Mouse (Mus musculus) lung, postnatal 0 days (tissue): ENCODE data around the gene Rnf144b. TPM values are rescaled to one million over a fixed set of nuclear protein-coding genes. Genes with fewer than 3 reads are reported as not detected.
A peak's percentile ranks its signal among the peaks of the same experiment; 100 is the strongest.

ENCODE experiments used
- ATAC-seq: fragments of 200-750 bp; cut with Nextera tagmentation; 2 replicates; pipeline ENCODE4 v1.8.0; 2017; ENCODE audit warnings: moderate library complexity
- DNase-seq: peaks from one replicate; pipeline ENCODE4 v3.0.0-alpha.2; 2016; ENCODE audit warnings: low spot score
- H3K27ac ChIP-seq: fragments of 300-500 bp; sonication (generic); 2 replicates; pipeline ENCODE4 v1.5.1; 2014; ENCODE audit warnings: antibody characterized with exemption, mild to moderate bottlenecking, low read length, mixed read lengths
- H3K27me3 ChIP-seq: fragments of 300-500 bp; sonication (generic); replicated peaks from 2 replicates; pipeline ENCODE4 v1.6.1; 2014; ENCODE audit warnings: low read length, mixed read lengths; ENCODE audit not compliant: insufficient read depth
- H3K36me3 ChIP-seq: fragments of 300-500 bp; sonication (generic); 2 replicates; pipeline ENCODE4 v1.6.1; 2014; ENCODE audit warnings: low read length, mixed read lengths; ENCODE audit not compliant: insufficient read depth
- H3K4me1 ChIP-seq: fragments of 300-500 bp; sonication (generic); 2 replicates; pipeline ENCODE4 v1.6.1; 2014; ENCODE audit warnings: antibody characterized with exemption, low read depth, low read length, mixed read lengths; ENCODE audit not compliant: insufficient read depth
- H3K4me2 ChIP-seq: fragments of 300-500 bp; sonication (generic); replicated peaks from 2 replicates; pipeline ENCODE4 v1.6.1; 2014; ENCODE audit warnings: low read depth, mild to moderate bottlenecking, low read length, moderate library complexity, mixed read lengths
- H3K4me3 ChIP-seq: fragments of 300-500 bp; sonication (generic); 2 replicates; pipeline ENCODE4 v1.5.1; 2014; ENCODE audit warnings: low read depth, low read length
- H3K9ac ChIP-seq: fragments of 300-500 bp; sonication (generic); replicated peaks from 2 replicates; pipeline ENCODE4 v1.6.1; 2014; ENCODE audit warnings: low read depth, mild to moderate bottlenecking
- H3K9me3 ChIP-seq: fragments of 300-500 bp; sonication (generic); 2 replicates; pipeline ENCODE4 v1.6.1; 2016; ENCODE audit warnings: low read length, mixed read lengths
- CTCF ChIP-seq: IDR thresholded peaks from 2 replicates; pipeline ENCODE4 v1.5.1; 2016; ENCODE audit warnings: antibody characterized with exemption, mild to moderate bottlenecking
- EP300 ChIP-seq: IDR thresholded peaks from 2 replicates; pipeline ENCODE4 v1.6.1; 2016; ENCODE audit warnings: antibody characterized with exemption, mild to moderate bottlenecking, control low read depth
- WGBS: fragments of 180-500 bp; shearing (Covaris S2); extraction: QIAGEN DNeasy Blood & Tissue Kit; methylation state at CpG from one replicate; pipeline ENCODE4 v1.1.7; 2014; 5-methylcytosine and 5-hydroxymethylcytosine counted together
- polyA plus RNA-seq: library from polyadenylated mRNA; unstranded; fragments of >200 nt; fragmentation: Nextera tagmentation; extraction: Ambion mirVana; gene quantifications from 2 replicates; pipeline ENCODE4 v1.2.1, GENCODE M21; 2015

Rnf144b gene
- polyA plus RNA-seq, 1 experiment from 2014 or later: 3.2 TPM

- H3K27ac ChIP-seq: no peak overlapping the region
- H3K4me3 ChIP-seq: no peak overlapping the region
- H3K4me1 ChIP-seq: no peaks in the 10 kb centered on the region
- no peak overlapping the region for H3K9ac ChIP-seq
- no peaks in the 10 kb centered on the region for H3K9me3 ChIP-seq
- no peaks in the 10 kb centered on the region for H3K36me3 ChIP-seq
- no peak for TF ChIP-seq CTCF
- no peak for TF ChIP-seq EP300
- DNase-seq (no peak), ATAC-seq (no peak)
- H3K27me3 ChIP-seq: no peaks in the 10 kb centered on the region
- 70% methylated on average over 8 of the region's 8 CpGs for WGBS
- H3K4me2 ChIP-seq: no peak overlapping the region
Observed at GRCm38 (mm10) chr13:47133058-47133457, 10.6 kb downstream of the Rnf144b start.

GRCm38 (mm10) chr13:47134836-47135235 is 12.4 kb downstream of the Rnf144b start:
- 94% methylated on average over 7 of the region's 7 CpGs for WGBS
- Histone ChIP-seq H3K9ac (no peak overlapping the region), H3K36me3 (no peaks in the 10 kb centered on the region), H3K9me3 (peaks cover 7% of the 10 kb centered on the region; the same call in 1 of the 2 replicates), H3K27ac (no peak overlapping the region), H3K4me1 (no peaks in the 10 kb centered on the region), H3K27me3 (no peaks in the 10 kb centered on the region), H3K4me3 (no peak overlapping the region), H3K4me2 (no peak overlapping the region)
- TF ChIP-seq EP300 (no peak), CTCF (no peak)
- DNase-seq (no peak), ATAC-seq (no peak)

GRCm38 (mm10) chr13:47135741-47136140 is 13.3 kb downstream of the Rnf144b start:
- H3K4me1 ChIP-seq: no peaks in the 10 kb centered on the region
- no peak for ATAC-seq
- no peak overlapping the region for H3K4me2 ChIP-seq
- peaks cover 7% of the 10 kb centered on the region; the same call in 1 of the 2 replicates for H3K9me3 ChIP-seq
- no peak overlapping the region for H3K4me3 ChIP-seq
- 85% methylated on average over 7 of the region's 7 CpGs for WGBS
- no peaks in the 10 kb centered on the region for H3K36me3 ChIP-seq
- H3K27me3 ChIP-seq: no peaks in the 10 kb centered on the region
- no peak overlapping the region for H3K9ac ChIP-seq
- H3K27ac ChIP-seq: no peak overlapping the region
- DNase-seq: no peak
- TF ChIP-seq EP300 (no peak), CTCF (no peak)

- Histone ChIP-seq H3K36me3 (no peaks in the 10 kb centered on the region), H3K9ac (no peak overlapping the region), H3K9me3 (peaks cover 7% of the 10 kb centered on the region; the same call in 1 of the 2 replicates), H3K4me3 (no peak overlapping the region), H3K4me1 (no peaks in the 10 kb centered on the region), H3K27me3 (no peaks in the 10 kb centered on the region), H3K27ac (no peak overlapping the region), H3K4me2 (no peak overlapping the region)
- ATAC-seq (no peak), DNase-seq (no peak)
- no peak for TF ChIP-seq CTCF
- no peak for TF ChIP-seq EP300
- WGBS: 71% methylated on average over 6 of the region's 6 CpGs
Observed at GRCm38 (mm10) chr13:47142764-47143163, 20.3 kb downstream of the Rnf144b start.

GRCm38 (mm10) chr13:47145939-47146338 is 23.5 kb downstream of the Rnf144b start:
- Histone ChIP-seq H3K4me1 (no peaks in the 10 kb centered on the region), H3K27me3 (no peaks in the 10 kb centered on the region), H3K4me2 (no peak overlapping the region), H3K4me3 (no peak overlapping the region), H3K9ac (no peak overlapping the region), H3K27ac (no peak overlapping the region), H3K9me3 (no peaks in the 10 kb centered on the region), H3K36me3 (no peaks in the 10 kb centered on the region)
- DNase-seq: no peak
- TF ChIP-seq CTCF: no peak
- no peak for TF ChIP-seq EP300
- 41% methylated on average over 9 of the region's 9 CpGs for WGBS
- ATAC-seq: 0 out of 2 replicates have a peak, but pooled peaks have one; percentile 17

- H3K27ac ChIP-seq: no peak overlapping the region
- DNase-seq (peak; percentile 7), ATAC-seq (no peak)
- H3K9ac ChIP-seq: no peak overlapping the region
- TF ChIP-seq EP300: no peak
- TF ChIP-seq CTCF: no peak
- H3K4me2 ChIP-seq: no peak overlapping the region
- H3K27me3 ChIP-seq: no peaks in the 10 kb centered on the region
- no peaks in the 10 kb centered on the region for H3K4me1 ChIP-seq
- H3K9me3 ChIP-seq: no peaks in the 10 kb centered on the region
- H3K36me3 ChIP-seq: no peaks in the 10 kb centered on the region
- H3K4me3 ChIP-seq: no peak overlapping the region
- WGBS: 47% methylated on average over 7 of the region's 7 CpGs
Observed at GRCm38 (mm10) chr13:47146388-47146787, 23.9 kb downstream of the Rnf144b start.

- Histone ChIP-seq H3K9me3 (no peaks in the 10 kb centered on the region), H3K4me2 (no peak overlapping the region), H3K27me3 (no peaks in the 10 kb centered on the region), H3K36me3 (no peaks in the 10 kb centered on the region), H3K27ac (no peak overlapping the region), H3K4me3 (no peak overlapping the region), H3K9ac (no peak overlapping the region), H3K4me1 (no peaks in the 10 kb centered on the region)
- 50% methylated on average over 11 of the region's 11 CpGs for WGBS
- ATAC-seq (no peak), DNase-seq (no peak)
- no peak for TF ChIP-seq EP300
- no peak for TF ChIP-seq CTCF
Observed at GRCm38 (mm10) chr13:47148573-47148972, 26.1 kb downstream of the Rnf144b start.
